Mouse (Mus musculus): ENCODE measurements at regions not wholly inside any gene's neighbourhood (a gene's known extent, or its start where the extent isn't known, plus 50 kb on each side); places are given as distances from the start of the nearest gene placed in this dataset.

DNA sequence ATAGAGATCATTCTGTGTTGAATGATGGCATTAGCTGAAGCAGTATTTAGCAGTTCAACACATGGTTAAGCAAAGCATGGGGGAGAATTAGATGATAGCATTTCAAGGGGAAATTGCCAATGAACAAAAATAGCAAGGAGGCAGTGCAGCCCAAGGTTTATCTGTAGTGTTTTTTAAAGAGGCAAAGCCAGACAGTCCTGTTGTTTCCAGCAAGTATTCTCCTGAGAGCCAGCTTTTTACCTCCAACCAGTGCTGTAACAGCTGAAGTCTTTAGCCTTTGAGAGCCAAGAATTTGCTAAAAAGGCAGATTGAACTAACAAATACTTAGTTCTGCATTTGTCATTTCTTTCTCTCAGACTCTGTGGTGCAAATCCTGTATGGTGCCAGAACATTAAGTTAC, 305.1 kb upstream of the Arx start:
- H3K4me3 ChIP-seq = no peak overlapping the region
- no peak for DNase-seq (ENCODE audit: extremely low spot score in 1 of 2, low spot score in 2 of 2)
- TF ChIP-seq CTCF (IDR thresholded peaks at IDR 0.05) = no peak
- intact Hi-C loops (cut with DNase I) = no loop called here
- no peak overlapping the region for H3K27ac ChIP-seq

DNA sequence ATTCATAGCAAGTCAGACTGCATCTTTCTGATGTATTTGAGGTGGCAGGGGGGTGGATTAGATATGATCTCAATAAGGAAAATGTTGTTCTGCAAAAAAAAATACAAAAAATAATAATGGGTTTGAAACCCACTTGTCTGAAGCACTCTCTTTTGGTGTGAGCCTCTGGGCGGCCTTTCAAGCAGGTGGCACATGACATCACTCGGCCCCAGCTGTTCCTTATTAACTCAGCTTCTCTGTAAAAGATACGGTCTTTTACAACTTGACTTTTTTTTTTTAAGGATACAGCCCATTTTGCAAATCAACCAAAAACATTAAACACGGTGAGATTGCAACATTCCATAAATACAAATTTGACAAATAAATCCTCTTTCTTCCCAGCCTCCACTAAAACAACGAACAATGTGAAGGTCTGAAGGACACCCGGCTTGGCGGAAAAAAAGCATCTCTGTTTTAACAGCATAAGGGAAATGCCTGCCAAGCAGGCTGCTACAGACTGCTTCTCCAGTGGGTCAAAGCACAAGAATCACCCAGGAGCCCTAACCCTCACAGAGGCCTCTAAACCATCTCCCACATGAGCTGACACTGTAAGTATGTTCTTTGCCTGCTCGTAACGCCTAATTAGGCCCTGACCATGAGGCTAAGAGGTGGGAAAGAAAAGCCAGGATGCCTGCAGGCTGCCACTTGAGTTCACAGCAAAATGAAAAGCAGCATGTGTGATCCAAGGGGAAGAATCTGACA, 283.8 kb upstream of the Arx start:
- Histone ChIP-seq H3K27ac (no peak overlapping the region), H3K4me3 (no peak overlapping the region)
- no peak for TF ChIP-seq CTCF (IDR thresholded peaks at IDR 0.05)
- intact Hi-C loops (cut with DNase I) = no loop called here
- no peak for DNase-seq (ENCODE audit: extremely low spot score in 1 of 2, low spot score in 2 of 2)

GRCm38 (mm10) chrX:93006681-93007080, 279.6 kb upstream of the Arx start:
- H3K27ac ChIP-seq = no peak overlapping the region
- DNase-seq (ENCODE audit: extremely low spot score in 1 of 2, low spot score in 2 of 2) = no peak
- intact Hi-C loops (cut with DNase I) = no loop called here
- no peak for TF ChIP-seq CTCF (IDR thresholded peaks at IDR 0.05)
- H3K4me3 ChIP-seq = no peak overlapping the region

- intact Hi-C loops (cut with DNase I) = no loop called here
- no peak for TF ChIP-seq CTCF (IDR thresholded peaks at IDR 0.05)
- Histone ChIP-seq H3K4me3 (no peak overlapping the region), H3K27ac (no peak overlapping the region)
- no peak for DNase-seq (ENCODE audit: extremely low spot score in 1 of 2, low spot score in 2 of 2)
Observed at GRCm38 (mm10) chrX:93011578-93011977, 274.7 kb upstream of the Arx start.

DNA sequence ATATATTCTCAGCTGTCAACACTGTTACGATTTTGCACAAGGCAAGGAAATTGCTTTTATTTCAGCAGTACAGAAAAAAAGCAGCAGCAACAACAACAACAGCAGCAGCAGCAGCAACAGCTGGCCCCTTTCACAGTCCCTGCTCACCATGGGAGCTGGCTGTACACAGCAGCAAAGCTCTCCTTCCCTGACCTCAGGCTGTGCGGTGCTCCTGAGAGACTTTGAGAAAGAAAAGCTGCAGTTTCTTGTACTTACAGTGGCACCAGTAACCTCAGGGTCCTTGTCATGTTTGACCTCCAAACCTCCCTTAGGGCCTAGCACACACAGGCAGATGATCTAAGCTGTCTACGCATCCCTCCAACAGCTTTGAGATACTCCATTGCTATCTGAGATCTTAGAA, 269.9 kb upstream of the Arx start:
- Histone ChIP-seq H3K27ac (no peak overlapping the region), H3K4me3 (no peak overlapping the region)
- DNase-seq (ENCODE audit: extremely low spot score in 1 of 2, low spot score in 2 of 2) = no peak
- intact Hi-C loops (cut with DNase I) = no loop called here
- TF ChIP-seq CTCF (IDR thresholded peaks at IDR 0.05) = no peak

DNA sequence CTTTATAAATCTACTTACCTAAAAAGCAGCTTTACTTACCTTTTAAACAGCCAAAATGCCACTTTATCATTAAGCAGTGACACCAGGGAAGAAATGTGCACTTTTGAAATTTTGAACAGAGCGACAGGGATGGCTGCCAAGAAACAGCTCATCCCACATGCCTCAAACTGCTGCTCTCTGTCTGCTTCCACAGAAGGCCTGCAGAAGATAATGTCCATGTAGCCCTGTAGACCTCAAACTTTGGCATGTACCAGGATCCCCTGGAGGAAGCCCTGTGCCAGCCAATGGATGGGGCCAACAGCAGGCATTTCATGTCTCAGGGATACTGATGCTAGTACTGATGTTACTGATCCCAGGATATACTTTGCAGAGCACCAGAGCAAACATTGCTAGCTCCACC, 245.1 kb upstream of the Arx start:
- no peak overlapping the region for H3K4me3 ChIP-seq
- no peak for DNase-seq (ENCODE audit: extremely low spot score in 1 of 2, low spot score in 2 of 2)
- intact Hi-C loops (cut with DNase I) = no loop called here
- no peak overlapping the region for H3K27ac ChIP-seq
- TF ChIP-seq CTCF (IDR thresholded peaks at IDR 0.05) = no peak

DNA sequence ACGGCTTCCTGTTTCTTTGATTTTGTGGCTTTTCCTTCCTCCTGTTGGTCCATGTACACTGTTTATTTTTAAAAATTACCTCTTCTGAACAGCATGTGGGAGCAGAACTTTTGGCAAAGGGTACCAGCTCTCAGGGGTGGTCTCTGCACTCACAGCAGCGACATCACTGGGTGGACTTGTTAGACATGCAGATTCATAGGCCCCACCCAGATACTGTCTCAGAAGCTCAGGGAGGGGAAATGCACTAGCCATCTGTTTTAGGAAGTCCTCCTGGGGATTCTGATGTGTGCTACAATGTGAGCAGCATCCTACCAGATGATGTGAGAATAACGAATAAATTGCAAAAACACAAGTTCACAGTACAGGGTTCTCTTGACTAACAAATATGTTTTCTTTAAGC, 243.5 kb upstream of the Arx start:
- H3K4me3 ChIP-seq = no peak overlapping the region
- DNase-seq (ENCODE audit: extremely low spot score in 1 of 2, low spot score in 2 of 2) = no peak
- no peak for TF ChIP-seq CTCF (IDR thresholded peaks at IDR 0.05)
- intact Hi-C loops (cut with DNase I) = no loop called here
- no peak overlapping the region for H3K27ac ChIP-seq

DNA sequence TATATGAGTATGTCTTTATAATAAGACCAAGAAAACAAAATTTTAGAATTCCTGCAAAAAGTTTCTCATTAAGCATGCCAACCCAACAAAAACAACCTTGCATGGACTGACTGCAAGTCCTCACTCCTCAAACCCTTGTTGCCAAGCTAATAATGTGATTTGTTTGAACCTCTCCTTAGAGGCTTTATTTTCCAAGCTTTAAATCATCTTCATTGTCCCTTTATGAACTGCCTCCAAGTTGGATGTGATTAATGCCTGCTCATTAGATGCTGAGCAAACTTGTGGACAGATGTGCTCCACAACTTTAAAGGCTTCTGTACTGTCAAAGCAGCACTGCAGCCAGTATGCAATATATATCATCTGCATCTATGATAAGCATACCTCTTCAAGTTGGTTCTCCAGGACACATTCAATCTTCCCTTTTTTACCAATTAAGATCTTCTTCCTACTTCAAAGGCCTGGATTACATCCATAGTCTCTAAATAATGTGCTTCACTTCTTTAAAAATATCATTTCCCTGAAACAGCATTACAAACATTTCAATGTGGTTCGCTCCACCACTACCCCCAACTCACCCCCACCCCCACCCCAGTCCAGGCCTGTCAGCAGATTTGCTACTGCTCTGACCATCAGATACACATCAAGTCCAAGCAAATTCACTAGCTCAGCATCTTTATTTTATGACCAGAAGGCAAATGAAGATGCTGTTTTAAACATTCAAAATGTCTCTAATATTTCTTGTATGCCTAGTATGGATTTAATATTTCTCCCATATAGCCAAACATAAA, 237.1 kb upstream of the Arx start:
- intact Hi-C loops (cut with DNase I) = no loop called here
- TF ChIP-seq CTCF (IDR thresholded peaks at IDR 0.05) = no peak
- Histone ChIP-seq H3K27ac (no peak overlapping the region), H3K4me3 (no peak overlapping the region)
- no peak for DNase-seq (ENCODE audit: extremely low spot score in 1 of 2, low spot score in 2 of 2)

- no peak for DNase-seq (ENCODE audit: extremely low spot score in 1 of 2, low spot score in 2 of 2)
- intact Hi-C loops (cut with DNase I) = no loop called here
- Histone ChIP-seq H3K27ac (no peak overlapping the region), H3K4me3 (no peak overlapping the region)
- no peak for TF ChIP-seq CTCF (IDR thresholded peaks at IDR 0.05)
Observed at GRCm38 (mm10) chrX:93049755-93050143, 236.5 kb upstream of the Arx start.

- DNase-seq (ENCODE audit: extremely low spot score in 1 of 2, low spot score in 2 of 2) = no peak
- no peak for TF ChIP-seq CTCF (IDR thresholded peaks at IDR 0.05)
- Histone ChIP-seq H3K4me3 (no peak overlapping the region), H3K27ac (no peak overlapping the region)
- intact Hi-C loops (cut with DNase I) = no loop called here
Observed at GRCm38 (mm10) chrX:93059533-93059932, 226.7 kb upstream of the Arx start.

- peak overlapping the region; percentile 57; the same call in 1 of the 2 replicates for H3K27ac ChIP-seq
- intact Hi-C loops (cut with DNase I) = loop anchor here (2.0 to 5.0 kb wide), 3 partner anchors 213 to 823 kb away; no protein-coding TSS in a partner anchor
Observed at GRCm38 (mm10) chrX:93068884-93069283, 217.4 kb upstream of the Arx start.

GRCm38 (mm10) chrX:93069569-93070289, 216.5 kb upstream of the Arx start:
- intact Hi-C loops (cut with DNase I) = loop anchor here (1.0 to 5.0 kb wide), 4 partner anchors 213 to 823 kb away; no protein-coding TSS in a partner anchor
- peak; percentile 29 to 40 for DNase-seq (ENCODE audit: extremely low spot score in 1 of 2, low spot score in 2 of 2)
- H3K27ac ChIP-seq = no peak overlapping the region
- TF ChIP-seq CTCF (IDR thresholded peaks at IDR 0.05) = peak; percentile 69
- H3K4me3 ChIP-seq = peak overlapping the region; percentile 3; the same call in 1 of the 2 replicates

More at GRCm38 (mm10) chrX:93068884-93069283, 217.4 kb upstream of the Arx start:
- 0 out of 2 replicates have a peak overlapping the region, but pooled peaks have one; percentile 1 for H3K4me3 ChIP-seq
- TF ChIP-seq CTCF (IDR thresholded peaks at IDR 0.05) = no peak
- DNase-seq (ENCODE audit: extremely low spot score in 1 of 2, low spot score in 2 of 2) = no peak

All from left cerebral cortex, adult 2 months (tissue).